Mouse (Mus musculus) bone marrow macrophage, adult 2 months (primary cell): ENCODE data around the gene Gpr142.

Experiments
- CTCF ChIP-seq: IDR thresholded peaks from 2 replicates; pipeline ENCODE4 v1.5.1; 2012; ENCODE audit warnings: low read depth, mild to moderate bottlenecking, low read length, moderate library complexity
- POLR2A ChIP-seq: IDR thresholded peaks from 2 replicates; pipeline ENCODE4 v1.6.1; 2012; ENCODE audit warnings: mild to moderate bottlenecking, low read depth, low read length, borderline replicate concordance

GRCm38 (mm10) chr11:114791891-114792411, 6.8 kb upstream of the Gpr142 start:
- TF ChIP-seq CTCF (no peak), POLR2A (no peak)
